Mouse (Mus musculus): ENCODE measurements around the gene Sumf1. TPM values are rescaled to one million over a fixed set of nuclear protein-coding genes. Genes with fewer than 3 reads are reported as not detected.

The Sumf1 gene
- polyA plus RNA-seq, 1 experiment: 14.3 TPM

DNA sequence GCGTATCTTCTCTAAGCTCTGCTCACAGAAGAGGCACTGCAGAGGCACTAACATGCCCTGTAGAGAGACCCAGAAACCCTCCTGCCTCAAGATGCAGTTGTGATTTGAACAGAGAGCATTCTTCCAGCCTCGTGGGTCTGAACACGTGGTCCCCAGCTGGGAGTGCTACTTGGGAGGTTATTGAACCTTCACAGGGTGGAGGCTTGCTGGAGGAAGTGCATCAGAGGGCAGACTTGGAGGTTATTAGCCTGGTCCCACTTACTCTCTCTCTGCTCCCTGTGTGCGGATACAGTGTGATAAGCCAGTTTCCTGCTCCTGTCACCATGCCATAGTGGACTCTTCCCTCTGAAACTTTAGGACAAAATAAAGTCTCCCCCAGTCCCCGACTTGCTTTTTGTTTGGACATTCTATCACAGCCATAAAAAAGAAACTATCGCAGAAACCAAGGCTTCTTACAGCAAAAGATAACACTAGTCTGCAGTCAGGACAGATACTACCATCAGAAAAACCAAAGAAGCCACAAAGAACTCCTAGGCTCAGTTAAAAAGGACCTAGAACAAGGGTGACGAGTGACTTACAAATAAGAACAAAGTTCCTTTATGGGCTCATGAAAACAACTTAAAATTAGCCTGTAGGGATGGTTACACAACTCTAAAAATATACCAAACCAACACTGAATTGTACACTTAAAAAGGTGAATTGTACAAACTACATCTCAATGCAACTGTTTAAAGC lies 17.3 kb downstream of the Sumf1 start:
- TF ChIP-seq EP300 (IDR thresholded peaks at IDR 0.05; ENCODE audit: insufficient read depth, low read depth, low read length) (no peak), CTCF (IDR thresholded peaks at IDR 0.05; ENCODE audit: low read depth, low read length) (no peak), POLR2A (IDR thresholded peaks at IDR 0.05; ENCODE audit: insufficient read depth, low read length) (no peak)
- no peak overlapping the region for H3K27ac ChIP-seq (ENCODE audit: insufficient read depth, low read length)
- H3K9ac ChIP-seq (ENCODE audit: low read depth, poor library complexity, severe bottlenecking): no peak overlapping the region
- no peaks in the 10 kb centered on the region for H3K27me3 ChIP-seq (ENCODE audit: control insufficient read depth, insufficient read depth, low read length, poor library complexity, severe bottlenecking)
- no peaks in the 10 kb centered on the region for H3K4me1 ChIP-seq (ENCODE audit: control insufficient read depth, insufficient read depth, low read length)
- H3K4me3 ChIP-seq (ENCODE audit: low read depth, low read length): no peak overlapping the region
- H3K9me3 ChIP-seq (replicated peaks; ENCODE audit: control insufficient read depth, insufficient read depth, low read length, poor library complexity, severe bottlenecking): no peaks in the 10 kb centered on the region
- H3K36me3 ChIP-seq (ENCODE audit: control insufficient read depth, insufficient read depth, low read length, poor library complexity, severe bottlenecking): peaks cover 5% of the 10 kb centered on the region; the same call in 1 of the 2 replicates

- Histone ChIP-seq H3K4me1 (ENCODE audit: control insufficient read depth, insufficient read depth, low read length) (no peaks in the 10 kb centered on the region), H3K9me3 (replicated peaks; ENCODE audit: control insufficient read depth, insufficient read depth, low read length, poor library complexity, severe bottlenecking) (no peaks in the 10 kb centered on the region), H3K27ac (ENCODE audit: insufficient read depth, low read length) (no peak overlapping the region), H3K36me3 (ENCODE audit: control insufficient read depth, insufficient read depth, low read length, poor library complexity, severe bottlenecking) (no peaks in the 10 kb centered on the region), H3K9ac (ENCODE audit: low read depth, poor library complexity, severe bottlenecking) (no peak overlapping the region), H3K4me3 (ENCODE audit: low read depth, low read length) (no peak overlapping the region), H3K27me3 (ENCODE audit: control insufficient read depth, insufficient read depth, low read length, poor library complexity, severe bottlenecking) (no peaks in the 10 kb centered on the region)
- TF ChIP-seq CTCF (IDR thresholded peaks at IDR 0.05; ENCODE audit: low read depth, low read length) (no peak), EP300 (IDR thresholded peaks at IDR 0.05; ENCODE audit: insufficient read depth, low read depth, low read length) (no peak), POLR2A (IDR thresholded peaks at IDR 0.05; ENCODE audit: insufficient read depth, low read length) (no peak)
Measured at GRCm38 (mm10) chr6:108165598-108165997, 19.8 kb downstream of the Sumf1 start.

- no peak overlapping the region for H3K9ac ChIP-seq (ENCODE audit: low read depth, poor library complexity, severe bottlenecking)
- H3K27me3 ChIP-seq (ENCODE audit: control insufficient read depth, insufficient read depth, low read length, poor library complexity, severe bottlenecking): no peaks in the 10 kb centered on the region
- H3K36me3 ChIP-seq (ENCODE audit: control insufficient read depth, insufficient read depth, low read length, poor library complexity, severe bottlenecking): no peaks in the 10 kb centered on the region
- no peak overlapping the region for H3K27ac ChIP-seq (ENCODE audit: insufficient read depth, low read length)
- no peak for TF ChIP-seq POLR2A (IDR thresholded peaks at IDR 0.05; ENCODE audit: insufficient read depth, low read length)
- TF ChIP-seq CTCF (IDR thresholded peaks at IDR 0.05; ENCODE audit: low read depth, low read length): no peak
- no peak for TF ChIP-seq EP300 (IDR thresholded peaks at IDR 0.05; ENCODE audit: insufficient read depth, low read depth, low read length)
- no peaks in the 10 kb centered on the region for H3K9me3 ChIP-seq (replicated peaks; ENCODE audit: control insufficient read depth, insufficient read depth, low read length, poor library complexity, severe bottlenecking)
- no peaks in the 10 kb centered on the region for H3K4me1 ChIP-seq (ENCODE audit: control insufficient read depth, insufficient read depth, low read length)
- H3K4me3 ChIP-seq (ENCODE audit: low read depth, low read length): no peak overlapping the region
Measured at GRCm38 (mm10) chr6:108164935-108165334, 20.4 kb downstream of the Sumf1 start.

DNA sequence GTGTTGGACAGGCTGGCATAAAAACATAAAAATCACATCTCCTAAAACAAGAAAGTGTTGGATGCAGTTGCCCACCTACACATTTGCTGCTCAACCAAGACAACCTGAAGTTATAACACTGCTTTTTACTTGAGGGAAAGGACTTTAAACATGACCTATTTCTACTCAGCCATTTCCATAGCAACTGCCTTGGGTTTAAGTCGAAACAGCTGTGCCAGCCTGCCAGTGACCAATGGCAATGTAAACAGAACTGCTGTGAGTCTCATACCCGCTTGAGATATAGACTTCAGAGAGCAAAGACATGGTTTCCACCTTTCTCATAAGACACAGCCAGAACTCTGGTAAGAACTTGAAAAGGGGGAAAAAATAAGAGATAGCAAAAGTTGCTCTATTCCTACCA lies 24.8 kb downstream of the Sumf1 start:
- Histone ChIP-seq H3K27ac (ENCODE audit: insufficient read depth, low read length) (no peak overlapping the region), H3K27me3 (ENCODE audit: control insufficient read depth, insufficient read depth, low read length, poor library complexity, severe bottlenecking) (no peaks in the 10 kb centered on the region)
- TF ChIP-seq CTCF (IDR thresholded peaks at IDR 0.05; ENCODE audit: low read depth, low read length) (no peak), POLR2A (IDR thresholded peaks at IDR 0.05; ENCODE audit: insufficient read depth, low read length) (no peak), EP300 (IDR thresholded peaks at IDR 0.05; ENCODE audit: insufficient read depth, low read depth, low read length) (no peak)

DNA sequence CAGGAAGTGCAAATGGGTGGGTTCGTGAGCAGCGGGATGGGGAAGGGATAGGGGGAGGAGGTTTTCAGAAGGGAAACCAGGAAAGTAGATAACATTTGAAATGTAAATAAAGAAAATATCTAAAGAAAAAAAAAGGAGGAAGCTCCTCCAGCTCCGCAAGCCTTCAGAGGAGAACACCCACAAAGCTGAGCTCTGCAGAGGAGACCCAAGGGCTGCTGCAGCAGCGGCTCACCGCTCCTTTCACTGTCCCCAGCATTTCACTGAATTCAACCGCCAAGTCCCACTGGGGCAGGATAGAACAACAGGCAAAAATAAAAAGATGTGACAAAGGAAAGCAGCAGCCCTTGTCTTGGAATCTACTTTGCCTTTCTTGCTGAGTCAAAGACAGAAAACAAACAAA lies 28.5 kb downstream of the Sumf1 start:
- Histone ChIP-seq H3K36me3 (ENCODE audit: control insufficient read depth, insufficient read depth, low read length, poor library complexity, severe bottlenecking) (no peaks in the 10 kb centered on the region; the same call in 1 of the 2 replicates), H3K4me3 (ENCODE audit: low read depth, low read length) (no peak overlapping the region), H3K27ac (ENCODE audit: insufficient read depth, low read length) (no peak overlapping the region), H3K9me3 (replicated peaks; ENCODE audit: control insufficient read depth, insufficient read depth, low read length, poor library complexity, severe bottlenecking) (no peaks in the 10 kb centered on the region), H3K27me3 (ENCODE audit: control insufficient read depth, insufficient read depth, low read length, poor library complexity, severe bottlenecking) (no peaks in the 10 kb centered on the region), H3K9ac (ENCODE audit: low read depth, poor library complexity, severe bottlenecking) (no peak overlapping the region), H3K4me1 (ENCODE audit: control insufficient read depth, insufficient read depth, low read length) (no peaks in the 10 kb centered on the region)
- TF ChIP-seq EP300 (IDR thresholded peaks at IDR 0.05; ENCODE audit: insufficient read depth, low read depth, low read length) (no peak), CTCF (IDR thresholded peaks at IDR 0.05; ENCODE audit: low read depth, low read length) (no peak), POLR2A (IDR thresholded peaks at IDR 0.05; ENCODE audit: insufficient read depth, low read length) (no peak)

More for the DNA sequence above, 24.8 kb downstream of the Sumf1 start:
- Histone ChIP-seq H3K4me3 (ENCODE audit: low read depth, low read length) (no peak overlapping the region), H3K36me3 (ENCODE audit: control insufficient read depth, insufficient read depth, low read length, poor library complexity, severe bottlenecking) (no peaks in the 10 kb centered on the region), H3K4me1 (ENCODE audit: control insufficient read depth, insufficient read depth, low read length) (no peaks in the 10 kb centered on the region), H3K9ac (ENCODE audit: low read depth, poor library complexity, severe bottlenecking) (no peak overlapping the region), H3K9me3 (replicated peaks; ENCODE audit: control insufficient read depth, insufficient read depth, low read length, poor library complexity, severe bottlenecking) (no peaks in the 10 kb centered on the region)

- H3K9me3 ChIP-seq (replicated peaks; ENCODE audit: control insufficient read depth, insufficient read depth, low read length, poor library complexity, severe bottlenecking): no peaks in the 10 kb centered on the region
- TF ChIP-seq POLR2A (IDR thresholded peaks at IDR 0.05; ENCODE audit: insufficient read depth, low read length): no peak
- no peak for TF ChIP-seq EP300 (IDR thresholded peaks at IDR 0.05; ENCODE audit: insufficient read depth, low read depth, low read length)
- no peak for TF ChIP-seq CTCF (IDR thresholded peaks at IDR 0.05; ENCODE audit: low read depth, low read length)
- H3K36me3 ChIP-seq (ENCODE audit: control insufficient read depth, insufficient read depth, low read length, poor library complexity, severe bottlenecking): peaks cover 2% of the 10 kb centered on the region; the same call in 1 of the 2 replicates
- no peaks in the 10 kb centered on the region for H3K4me1 ChIP-seq (ENCODE audit: control insufficient read depth, insufficient read depth, low read length)
- H3K27me3 ChIP-seq (ENCODE audit: control insufficient read depth, insufficient read depth, low read length, poor library complexity, severe bottlenecking): no peaks in the 10 kb centered on the region
- no peak overlapping the region for H3K9ac ChIP-seq (ENCODE audit: low read depth, poor library complexity, severe bottlenecking)
- no peak overlapping the region for H3K4me3 ChIP-seq (ENCODE audit: low read depth, low read length)
- H3K27ac ChIP-seq (ENCODE audit: insufficient read depth, low read length): no peak overlapping the region
Measured at GRCm38 (mm10) chr6:108154243-108154642, 31.1 kb downstream of the Sumf1 start.
